Mouse (Mus musculus) bone marrow, adult 2 months (tissue): ENCODE results near the gene Dnah17.

Source experiments
- CTCF ChIP-seq: fragments of 200-500 bp; IDR thresholded peaks from 2 replicates; pipeline ENCODE4 v1.5.1; 2011; ENCODE audit warnings: low read length, control low read depth; ENCODE audit not compliant: control insufficient read depth, insufficient read depth
- POLR2A ChIP-seq: fragments of 200-500 bp; IDR thresholded peaks from 2 replicates; pipeline ENCODE4 v1.6.1; 2011; ENCODE audit warnings: low read depth, mild to moderate bottlenecking, control low read depth, low read length, borderline replicate concordance; ENCODE audit not compliant: control insufficient read depth

DNA sequence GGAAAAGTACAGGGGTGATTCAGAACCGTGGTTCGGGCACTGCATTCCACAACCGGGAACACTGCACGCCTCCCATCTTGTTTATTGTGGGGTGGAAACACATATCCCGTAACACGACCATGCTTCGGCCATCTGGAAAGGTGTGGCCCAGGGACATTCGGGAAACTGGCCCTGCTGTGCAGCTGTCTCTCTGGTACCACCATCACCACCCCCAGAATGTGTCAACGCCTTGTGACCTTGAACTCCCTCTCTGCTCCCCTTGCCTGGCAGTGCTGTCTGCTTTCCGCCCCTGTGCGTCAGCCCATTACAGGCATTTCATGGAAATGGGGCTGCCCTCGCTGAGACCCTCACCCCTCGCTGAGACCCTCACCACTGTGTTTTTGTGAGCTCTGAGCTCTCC lies 96.0 kb downstream of the Dnah17 start:
- TF ChIP-seq CTCF = no peak
- TF ChIP-seq POLR2A = no peak
